Mouse (Mus musculus): ENCODE measurements at regions not wholly inside any gene's neighbourhood (a gene's known extent, or its start where the extent isn't known, plus 50 kb on each side); places are given as distances from the start of the nearest gene placed in this dataset.

- no peaks in the 10 kb centered on the region for H3K36me3 ChIP-seq (replicated peaks)
- no peak overlapping the region for H3K4me3 ChIP-seq (ENCODE audit: low read depth, low read length)
- no peak for TF ChIP-seq GATA2 (IDR thresholded peaks at IDR 0.05; ENCODE audit: borderline replicate concordance, low read depth, low read length)
- TF ChIP-seq TAL1 (conservative IDR thresholded peaks at IDR 0.05; ENCODE audit: low read depth, low read length) = no peak
- DNase-seq (ENCODE audit: low spot score) (no peak), ATAC-seq (ENCODE audit: extremely low read depth, insufficient number of reproducible peaks, low FRiP score, poor library complexity, severe bottlenecking) (no peak)
- no peaks in the 10 kb centered on the region for H3K9me3 ChIP-seq (replicated peaks)
- no peaks in the 10 kb centered on the region for H3K4me1 ChIP-seq (ENCODE audit: insufficient read depth, low read depth, low read length)
- peaks cover 12% of the 10 kb centered on the region for H3K27me3 ChIP-seq (ENCODE audit: insufficient read depth, low read length)
Measured at GRCm38 (mm10) chr13:63643394-63643793, 70.0 kb upstream of the Ptch1 start.

- H3K4me3 ChIP-seq (ENCODE audit: low read depth, low read length) = no peak overlapping the region
- no peak for TF ChIP-seq GATA1 (IDR thresholded peaks at IDR 0.05; ENCODE audit: borderline replicate concordance, low read length)
- no peak for TF ChIP-seq POLR2AphosphoS5 (IDR thresholded peaks at IDR 0.05; ENCODE audit: insufficient replicate concordance, low read depth, low read length)
- no peak for TF ChIP-seq TAL1 (conservative IDR thresholded peaks at IDR 0.05; ENCODE audit: low read depth, low read length)
- TF ChIP-seq CTCF (IDR thresholded peaks at IDR 0.05; ENCODE audit: low read depth, low read length) = no peak
- TF ChIP-seq GATA2 (IDR thresholded peaks at IDR 0.05; ENCODE audit: borderline replicate concordance, low read depth, low read length) = no peak
- no peaks in the 10 kb centered on the region for H3K4me1 ChIP-seq (ENCODE audit: insufficient read depth, low read depth, low read length)
- peaks cover 15% of the 10 kb centered on the region for H3K27me3 ChIP-seq (ENCODE audit: insufficient read depth, low read length)
- no peak for DNase-seq (ENCODE audit: low spot score)
- ATAC-seq (ENCODE audit: extremely low read depth, insufficient number of reproducible peaks, low FRiP score, poor library complexity, severe bottlenecking) = no peak
- H3K36me3 ChIP-seq (replicated peaks) = no peaks in the 10 kb centered on the region
- H3K9me3 ChIP-seq (replicated peaks) = no peaks in the 10 kb centered on the region
Measured at GRCm38 (mm10) chr13:63644308-63644707, 70.9 kb upstream of the Ptch1 start.

- Histone ChIP-seq H3K27me3 (ENCODE audit: insufficient read depth, low read length) (peaks cover 12% of the 10 kb centered on the region), H3K36me3 (replicated peaks) (no peaks in the 10 kb centered on the region), H3K4me3 (ENCODE audit: low read depth, low read length) (no peak overlapping the region), H3K4me1 (ENCODE audit: insufficient read depth, low read depth, low read length) (no peaks in the 10 kb centered on the region), H3K9me3 (replicated peaks) (no peaks in the 10 kb centered on the region)
- TF ChIP-seq CTCF (IDR thresholded peaks at IDR 0.05; ENCODE audit: low read depth, low read length) (no peak), GATA2 (IDR thresholded peaks at IDR 0.05; ENCODE audit: borderline replicate concordance, low read depth, low read length) (no peak), GATA1 (IDR thresholded peaks at IDR 0.05; ENCODE audit: borderline replicate concordance, low read length) (no peak), TAL1 (conservative IDR thresholded peaks at IDR 0.05; ENCODE audit: low read depth, low read length) (no peak), POLR2AphosphoS5 (IDR thresholded peaks at IDR 0.05; ENCODE audit: insufficient replicate concordance, low read depth, low read length) (no peak)
- DNase-seq (ENCODE audit: low spot score) (no peak), ATAC-seq (ENCODE audit: extremely low read depth, insufficient number of reproducible peaks, low FRiP score, poor library complexity, severe bottlenecking) (no peak)
Measured at GRCm38 (mm10) chr13:63649058-63649647, 75.8 kb upstream of the Ptch1 start.

GRCm38 (mm10) chr13:63654514-63654913 lies 81.1 kb upstream of the Ptch1 start:
- Histone ChIP-seq H3K27me3 (ENCODE audit: insufficient read depth, low read length) (0 out of 2 replicates have a peak, but pooled peaks cover 4% of the 10 kb centered on the region), H3K4me3 (ENCODE audit: low read depth, low read length) (no peak overlapping the region), H3K36me3 (replicated peaks) (no peaks in the 10 kb centered on the region), H3K9me3 (replicated peaks) (no peaks in the 10 kb centered on the region), H3K4me1 (ENCODE audit: insufficient read depth, low read depth, low read length) (no peaks in the 10 kb centered on the region)
- ATAC-seq (ENCODE audit: extremely low read depth, insufficient number of reproducible peaks, low FRiP score, poor library complexity, severe bottlenecking) (no peak), DNase-seq (ENCODE audit: low spot score) (no peak)
- no peak for TF ChIP-seq CTCF (IDR thresholded peaks at IDR 0.05; ENCODE audit: low read depth, low read length)
- no peak for TF ChIP-seq TAL1 (conservative IDR thresholded peaks at IDR 0.05; ENCODE audit: low read depth, low read length)
- no peak for TF ChIP-seq GATA2 (IDR thresholded peaks at IDR 0.05; ENCODE audit: borderline replicate concordance, low read depth, low read length)
- TF ChIP-seq POLR2AphosphoS5 (IDR thresholded peaks at IDR 0.05; ENCODE audit: insufficient replicate concordance, low read depth, low read length) = no peak
- no peak for TF ChIP-seq GATA1 (IDR thresholded peaks at IDR 0.05; ENCODE audit: borderline replicate concordance, low read length)

GRCm38 (mm10) chr13:63657115-63657514 lies 83.7 kb upstream of the Ptch1 start:
- no peaks in the 10 kb centered on the region for H3K4me1 ChIP-seq (ENCODE audit: insufficient read depth, low read depth, low read length)
- ATAC-seq (ENCODE audit: extremely low read depth, insufficient number of reproducible peaks, low FRiP score, poor library complexity, severe bottlenecking) = no peak

GRCm38 (mm10) chr13:63659412-63659811 lies 86.0 kb upstream of the Ptch1 start:
- H3K27me3 ChIP-seq (ENCODE audit: insufficient read depth, low read length) = peaks cover 4% of the 10 kb centered on the region; the same call in 1 of the 2 replicates
- H3K4me1 ChIP-seq (ENCODE audit: insufficient read depth, low read depth, low read length) = no peaks in the 10 kb centered on the region
- ATAC-seq (ENCODE audit: extremely low read depth, insufficient number of reproducible peaks, low FRiP score, poor library complexity, severe bottlenecking) (no peak), DNase-seq (ENCODE audit: low spot score) (no peak)
- no peaks in the 10 kb centered on the region for H3K9me3 ChIP-seq (replicated peaks)
- H3K4me3 ChIP-seq (ENCODE audit: low read depth, low read length) = no peak overlapping the region
- TF ChIP-seq TAL1 (conservative IDR thresholded peaks at IDR 0.05; ENCODE audit: low read depth, low read length) (no peak), GATA2 (IDR thresholded peaks at IDR 0.05; ENCODE audit: borderline replicate concordance, low read depth, low read length) (no peak), CTCF (IDR thresholded peaks at IDR 0.05; ENCODE audit: low read depth, low read length) (no peak), POLR2AphosphoS5 (IDR thresholded peaks at IDR 0.05; ENCODE audit: insufficient replicate concordance, low read depth, low read length) (no peak), GATA1 (IDR thresholded peaks at IDR 0.05; ENCODE audit: borderline replicate concordance, low read length) (no peak)
- H3K36me3 ChIP-seq (replicated peaks) = no peaks in the 10 kb centered on the region

More at GRCm38 (mm10) chr13:63657115-63657514, 83.7 kb upstream of the Ptch1 start:
- Histone ChIP-seq H3K9me3 (replicated peaks) (no peaks in the 10 kb centered on the region), H3K36me3 (replicated peaks) (no peaks in the 10 kb centered on the region), H3K27me3 (ENCODE audit: insufficient read depth, low read length) (peaks cover 8% of the 10 kb centered on the region; the same call in 1 of the 2 replicates), H3K4me3 (ENCODE audit: low read depth, low read length) (no peak overlapping the region)
- no peak for TF ChIP-seq TAL1 (conservative IDR thresholded peaks at IDR 0.05; ENCODE audit: low read depth, low read length)
- TF ChIP-seq POLR2AphosphoS5 (IDR thresholded peaks at IDR 0.05; ENCODE audit: insufficient replicate concordance, low read depth, low read length) = no peak
- TF ChIP-seq GATA1 (IDR thresholded peaks at IDR 0.05; ENCODE audit: borderline replicate concordance, low read length) = no peak
- no peak for TF ChIP-seq CTCF (IDR thresholded peaks at IDR 0.05; ENCODE audit: low read depth, low read length)
- no peak for TF ChIP-seq GATA2 (IDR thresholded peaks at IDR 0.05; ENCODE audit: borderline replicate concordance, low read depth, low read length)
- DNase-seq (ENCODE audit: low spot score) = no peak
